Mouse (Mus musculus) spleen, adult 2 months (tissue): ENCODE data around the gene Cd247.

Source experiments
- CTCF ChIP-seq: fragments of 200-500 bp; IDR thresholded peaks from 2 replicates; pipeline ENCODE4 v1.5.1; 2011; ENCODE audit warnings: mild to moderate bottlenecking, inconsistent platforms; ENCODE audit not compliant: insufficient read depth, insufficient read length, insufficient replicate concordance; ENCODE audit errors: extremely low read depth
- POLR2A ChIP-seq: fragments of 200-500 bp; IDR thresholded peaks from 2 replicates; pipeline ENCODE4 v1.6.1; 2011; ENCODE audit warnings: low read depth, low read length, inconsistent platforms

GRCm38 (mm10) chr1:165770181-165770759 is 18.2 kb upstream of the Cd247 start:
- TF ChIP-seq POLR2A (no peak), CTCF (no peak)
